Mouse (Mus musculus): Measurements from ENCODE around the gene Apol8.

The Apol8 gene

DNA sequence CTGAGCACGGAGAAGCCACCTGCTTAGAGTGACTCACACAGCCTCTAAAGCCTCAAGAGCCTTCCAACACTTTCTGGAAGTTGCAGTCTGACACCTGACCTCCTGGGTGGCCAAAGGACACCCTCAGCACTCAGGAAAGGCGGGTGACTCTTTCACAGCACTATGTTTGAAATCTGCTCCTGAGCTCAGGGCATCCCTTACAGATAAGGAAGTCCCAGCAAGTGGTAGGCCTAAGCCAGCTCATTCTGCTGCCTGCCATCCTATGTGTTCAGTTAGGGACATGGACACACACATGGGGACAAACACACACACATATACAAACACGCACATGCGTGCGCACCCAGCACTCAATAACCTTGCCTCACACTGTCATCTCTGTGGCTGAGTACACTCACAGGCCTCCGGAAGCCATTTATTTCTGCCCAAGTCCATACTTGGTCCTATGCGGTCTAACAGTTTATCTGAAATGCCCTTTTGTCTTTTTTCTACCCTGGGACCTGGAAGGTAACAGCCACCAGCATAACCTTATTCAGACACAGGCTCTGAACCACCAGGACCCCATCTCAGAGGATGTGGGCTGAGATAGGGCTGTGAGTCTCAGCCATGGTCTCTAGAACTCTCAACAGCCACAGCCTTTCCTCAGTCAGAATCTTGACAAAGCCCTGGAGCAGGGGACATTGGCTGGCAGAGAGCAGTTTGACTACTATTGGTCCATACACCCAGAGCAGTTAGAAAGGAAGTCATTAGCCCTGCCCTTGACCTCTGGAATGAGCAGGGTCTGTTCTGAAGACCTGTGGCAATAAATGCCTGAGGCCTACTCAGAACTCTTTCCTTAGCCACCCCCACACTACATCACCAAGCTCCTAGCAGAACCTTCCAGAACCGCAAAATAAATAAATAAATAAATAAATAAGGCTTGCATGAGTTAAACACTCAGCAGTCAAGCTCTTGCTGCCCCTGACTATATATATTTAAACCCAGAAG, 43.0 kb upstream of the Apol8 start:
- H3K27me3 ChIP-seq (ENCODE audit: insufficient read depth, low read length), result no peaks in the 10 kb centered on the region
- no peak for TF ChIP-seq NANOG (IDR thresholded peaks at IDR 0.05; ENCODE audit: borderline replicate concordance, low read length)
- TF ChIP-seq CTCF (conservative IDR thresholded peaks at IDR 0.05; ENCODE audit: low read length), result no peak
- TF ChIP-seq POU5F1 (IDR thresholded peaks at IDR 0.05; ENCODE audit: borderline replicate concordance, low read length), result no peak
- peaks cover 100% of the 10 kb centered on the region for H3K4me1 ChIP-seq (replicated peaks; ENCODE audit: low read depth, low read length)
- peak overlapping the region; percentile 39 for H3K4me3 ChIP-seq (replicated peaks; ENCODE audit: low read length)
- no peaks in the 10 kb centered on the region for H3K9me3 ChIP-seq (ENCODE audit: low read length)
- peaks cover 91% of the 10 kb centered on the region for H3K36me3 ChIP-seq (ENCODE audit: insufficient read depth, low read length)

- Histone ChIP-seq H3K4me3 (replicated peaks; ENCODE audit: low read length) (peak overlapping the region; percentile 39), H3K4me1 (replicated peaks; ENCODE audit: low read depth, low read length) (peaks cover 99% of the 10 kb centered on the region), H3K27me3 (ENCODE audit: insufficient read depth, low read length) (no peaks in the 10 kb centered on the region), H3K9me3 (ENCODE audit: low read length) (no peaks in the 10 kb centered on the region), H3K36me3 (ENCODE audit: insufficient read depth, low read length) (peaks cover 91% of the 10 kb centered on the region)
- TF ChIP-seq CTCF (conservative IDR thresholded peaks at IDR 0.05; ENCODE audit: low read length) (no peak), POU5F1 (IDR thresholded peaks at IDR 0.05; ENCODE audit: borderline replicate concordance, low read length) (no peak), NANOG (IDR thresholded peaks at IDR 0.05; ENCODE audit: borderline replicate concordance, low read length) (no peak)
Observed at GRCm38 (mm10) chr15:77798664-77799490, 42.1 kb upstream of the Apol8 start.

DNA sequence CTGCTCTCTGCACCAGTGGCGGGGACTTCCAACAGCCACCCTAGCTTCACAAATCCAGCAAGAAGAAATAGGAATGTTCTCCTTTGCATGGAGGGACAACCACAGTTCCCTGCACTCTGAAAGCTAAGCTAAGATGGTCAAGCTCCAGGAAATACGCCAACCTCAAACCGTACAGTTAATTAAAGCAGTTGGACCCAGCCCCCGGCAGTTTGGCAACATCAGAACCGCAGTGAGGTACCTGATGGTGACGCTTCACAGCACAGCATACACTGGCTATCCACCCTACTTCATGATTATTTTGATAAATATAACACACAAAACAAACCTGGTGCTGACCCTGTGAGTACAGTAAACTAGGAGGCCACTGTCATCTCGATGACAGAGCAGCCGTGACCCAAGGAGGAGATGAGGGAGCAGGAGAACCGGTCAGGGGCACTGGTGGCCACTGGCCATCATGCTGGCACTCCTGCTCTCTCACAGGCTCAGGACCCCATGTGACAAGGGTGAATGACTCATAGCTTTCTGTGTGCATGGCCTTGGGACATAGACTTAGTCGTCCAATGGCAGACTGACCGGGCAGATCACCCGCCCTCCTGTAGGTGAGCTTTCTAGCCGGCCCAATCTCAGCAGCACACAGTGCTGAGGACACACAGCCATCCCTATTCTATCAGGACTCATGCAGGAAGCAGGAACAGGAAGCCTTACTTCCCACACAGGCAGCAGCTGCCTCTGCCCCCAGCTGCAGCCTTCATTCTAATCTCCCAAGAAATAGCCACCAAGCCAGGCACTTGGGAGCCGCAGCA, 41.0 kb upstream of the Apol8 start:
- Histone ChIP-seq H3K4me1 (replicated peaks; ENCODE audit: low read depth, low read length) (peaks cover 99% of the 10 kb centered on the region), H3K4me3 (replicated peaks; ENCODE audit: low read length) (peak overlapping the region; percentile 39), H3K27me3 (ENCODE audit: insufficient read depth, low read length) (no peaks in the 10 kb centered on the region), H3K36me3 (ENCODE audit: insufficient read depth, low read length) (peaks cover 91% of the 10 kb centered on the region), H3K9me3 (ENCODE audit: low read length) (no peaks in the 10 kb centered on the region)
- TF ChIP-seq NANOG (IDR thresholded peaks at IDR 0.05; ENCODE audit: borderline replicate concordance, low read length) (no peak), CTCF (conservative IDR thresholded peaks at IDR 0.05; ENCODE audit: low read length) (no peak), POU5F1 (IDR thresholded peaks at IDR 0.05; ENCODE audit: borderline replicate concordance, low read length) (no peak)

DNA sequence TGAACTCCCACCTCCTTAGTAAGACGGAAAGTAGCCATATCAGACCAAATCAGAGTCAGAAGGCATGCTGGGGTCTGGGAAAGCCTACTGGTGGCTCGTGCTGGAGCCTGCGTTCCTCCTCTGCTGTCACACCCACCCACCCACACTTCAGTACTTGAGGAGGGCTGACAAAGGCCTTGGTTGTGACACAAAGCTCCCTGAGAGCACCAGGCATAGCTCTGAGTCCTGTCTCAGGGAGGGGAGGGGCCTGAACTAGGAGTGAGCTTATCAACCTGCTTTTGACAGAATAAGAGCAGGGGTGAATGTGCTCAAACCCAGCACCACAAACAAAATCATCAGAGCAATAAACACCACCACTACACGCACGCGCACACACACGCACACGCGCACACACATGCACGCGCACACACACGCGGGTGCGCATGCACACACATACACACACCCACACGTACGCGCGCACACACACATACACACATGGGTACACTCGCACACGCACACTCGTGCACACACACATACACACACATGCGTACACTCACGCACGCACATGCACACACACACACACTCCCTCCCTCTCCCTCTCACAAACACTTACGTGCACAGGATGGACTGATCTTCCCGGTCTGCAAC, 39.7 kb upstream of the Apol8 start:
- Histone ChIP-seq H3K4me1 (replicated peaks; ENCODE audit: low read depth, low read length) (peaks cover 99% of the 10 kb centered on the region), H3K36me3 (ENCODE audit: insufficient read depth, low read length) (peaks cover 91% of the 10 kb centered on the region), H3K4me3 (replicated peaks; ENCODE audit: low read length) (no peak overlapping the region), H3K27me3 (ENCODE audit: insufficient read depth, low read length) (no peaks in the 10 kb centered on the region), H3K9me3 (ENCODE audit: low read length) (no peaks in the 10 kb centered on the region)
- TF ChIP-seq CTCF (conservative IDR thresholded peaks at IDR 0.05; ENCODE audit: low read length), result no peak
- TF ChIP-seq POU5F1 (IDR thresholded peaks at IDR 0.05; ENCODE audit: borderline replicate concordance, low read length), result no peak
- no peak for TF ChIP-seq NANOG (IDR thresholded peaks at IDR 0.05; ENCODE audit: borderline replicate concordance, low read length)

DNA sequence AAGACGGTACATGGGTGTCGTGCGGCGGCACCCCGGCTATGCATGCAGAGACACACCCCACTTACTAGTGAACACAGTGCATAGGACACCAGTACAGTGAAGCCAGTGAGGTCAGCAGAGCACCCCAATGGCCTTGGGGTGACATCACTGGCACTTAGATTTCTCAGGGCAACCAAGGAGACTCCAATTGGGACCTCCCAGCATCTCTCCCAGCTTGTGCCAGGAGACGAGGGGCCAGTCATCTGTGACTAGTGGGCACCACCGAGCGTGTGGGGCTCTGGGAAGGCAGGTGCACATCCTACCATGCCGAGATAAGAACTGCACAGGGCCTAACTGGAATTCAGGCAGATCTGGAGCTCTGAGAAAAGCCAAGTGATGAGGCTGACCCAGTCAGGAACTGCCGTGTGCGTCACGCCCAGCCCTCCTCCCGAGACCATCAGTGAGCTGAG, 38.1 kb upstream of the Apol8 start:
- peaks cover 91% of the 10 kb centered on the region for H3K36me3 ChIP-seq (ENCODE audit: insufficient read depth, low read length)
- H3K9me3 ChIP-seq (ENCODE audit: low read length), result no peaks in the 10 kb centered on the region
- no peak overlapping the region for H3K4me3 ChIP-seq (replicated peaks; ENCODE audit: low read length)
- no peaks in the 10 kb centered on the region for H3K27me3 ChIP-seq (ENCODE audit: insufficient read depth, low read length)
- peaks cover 99% of the 10 kb centered on the region for H3K4me1 ChIP-seq (replicated peaks; ENCODE audit: low read depth, low read length)
- TF ChIP-seq POU5F1 (IDR thresholded peaks at IDR 0.05; ENCODE audit: borderline replicate concordance, low read length) (no peak), NANOG (IDR thresholded peaks at IDR 0.05; ENCODE audit: borderline replicate concordance, low read length) (no peak), CTCF (conservative IDR thresholded peaks at IDR 0.05; ENCODE audit: low read length) (no peak)

DNA sequence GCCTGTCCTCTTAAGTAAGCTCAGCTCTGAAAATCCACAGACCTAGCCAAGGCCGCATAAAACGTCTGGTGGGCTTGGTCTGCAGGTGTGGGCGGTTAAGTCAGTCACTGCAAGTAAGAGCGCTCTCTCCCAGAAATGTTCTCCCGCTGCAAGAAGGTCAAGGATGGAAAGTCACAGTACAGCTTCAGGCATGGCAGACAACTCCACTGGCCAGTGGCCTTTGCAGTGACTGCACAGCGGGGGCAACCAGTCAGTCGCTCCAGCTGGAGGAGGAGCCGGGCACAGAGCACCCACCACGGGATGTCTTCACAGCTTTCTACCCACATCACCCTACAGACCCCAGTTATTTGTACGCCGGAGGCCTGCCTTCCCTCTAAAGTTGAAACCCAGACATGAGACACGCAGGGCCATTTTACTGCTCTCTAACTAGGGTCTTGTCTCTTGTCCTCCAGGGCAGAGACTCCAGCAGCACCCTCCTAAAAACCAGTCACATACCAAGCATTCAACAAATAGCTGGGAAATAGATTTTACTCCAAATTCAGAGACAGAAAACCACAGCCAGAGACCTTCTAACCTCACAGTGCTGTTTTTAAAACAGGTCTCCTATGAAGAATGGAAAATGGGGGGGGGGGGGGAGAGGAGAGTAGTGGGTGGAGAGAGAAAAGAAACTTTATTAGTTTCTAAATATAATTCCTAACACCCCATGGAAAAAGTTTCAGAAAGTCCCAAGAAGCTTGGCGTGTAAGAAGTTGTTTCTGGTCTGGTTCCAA, 37.5 kb upstream of the Apol8 start:
- no peak overlapping the region for H3K4me3 ChIP-seq (replicated peaks; ENCODE audit: low read length)
- TF ChIP-seq NANOG (IDR thresholded peaks at IDR 0.05; ENCODE audit: borderline replicate concordance, low read length), result no peak
- no peak for TF ChIP-seq POU5F1 (IDR thresholded peaks at IDR 0.05; ENCODE audit: borderline replicate concordance, low read length)
- TF ChIP-seq CTCF (conservative IDR thresholded peaks at IDR 0.05; ENCODE audit: low read length), result no peak
- H3K27me3 ChIP-seq (ENCODE audit: insufficient read depth, low read length), result no peaks in the 10 kb centered on the region
- H3K9me3 ChIP-seq (ENCODE audit: low read length), result no peaks in the 10 kb centered on the region
- H3K4me1 ChIP-seq (replicated peaks; ENCODE audit: low read depth, low read length), result peaks cover 99% of the 10 kb centered on the region
- H3K36me3 ChIP-seq (ENCODE audit: insufficient read depth, low read length), result peaks cover 91% of the 10 kb centered on the region

- TF ChIP-seq POU5F1 (IDR thresholded peaks at IDR 0.05; ENCODE audit: borderline replicate concordance, low read length) (no peak), CTCF (conservative IDR thresholded peaks at IDR 0.05; ENCODE audit: low read length) (no peak), NANOG (IDR thresholded peaks at IDR 0.05; ENCODE audit: borderline replicate concordance, low read length) (no peak)
- Histone ChIP-seq H3K9me3 (ENCODE audit: low read length) (no peaks in the 10 kb centered on the region), H3K4me3 (replicated peaks; ENCODE audit: low read length) (no peak overlapping the region), H3K4me1 (replicated peaks; ENCODE audit: low read depth, low read length) (peaks cover 99% of the 10 kb centered on the region), H3K27me3 (ENCODE audit: insufficient read depth, low read length) (no peaks in the 10 kb centered on the region), H3K36me3 (ENCODE audit: insufficient read depth, low read length) (peaks cover 96% of the 10 kb centered on the region)
Observed at GRCm38 (mm10) chr15:77793554-77793953, 36.8 kb upstream of the Apol8 start.
